Mouse (Mus musculus) kidney, embryonic 16.5 days (tissue): Measurements from ENCODE around the gene Gm2030. TPM values are rescaled to one million over a fixed set of nuclear protein-coding genes. Genes with fewer than 3 reads are reported as not detected.
"Not testable (repeated sequence)": the region's sequence is repeated elsewhere in the genome, so short reads cannot be mapped to it uniquely, and the experiment has no call there.

Experiments used
- ATAC-seq: fragments of 200-750 bp; cut with Nextera tagmentation; 2 replicates; pipeline ENCODE4 v1.8.0; 2017; ENCODE audit warnings: moderate TSS enrichment; ENCODE audit not compliant: low FRiP score, low TSS enrichment
- H3K27ac ChIP-seq: fragments of 300-500 bp; sonication (generic); 2 replicates; pipeline ENCODE4 v1.5.1; 2014; ENCODE audit warnings: low read length
- H3K27me3 ChIP-seq: fragments of 300-500 bp; sonication (generic); 2 replicates; pipeline ENCODE4 v1.6.1; 2014; ENCODE audit warnings: low read length, control low read depth, mixed read lengths; ENCODE audit not compliant: insufficient read depth
- H3K36me3 ChIP-seq: fragments of 300-500 bp; sonication (generic); 2 replicates; pipeline ENCODE4 v1.6.1; 2014; ENCODE audit warnings: low read length, control low read depth, mixed read lengths; ENCODE audit not compliant: insufficient read depth
- H3K4me1 ChIP-seq: fragments of 300-500 bp; sonication (generic); 2 replicates; pipeline ENCODE4 v1.6.1; 2014; ENCODE audit warnings: low read length, control low read depth, mixed read lengths; ENCODE audit not compliant: insufficient read depth
- H3K4me2 ChIP-seq: fragments of 300-500 bp; sonication (generic); replicated peaks from 2 replicates; pipeline ENCODE4 v1.6.1; 2014; ENCODE audit warnings: low read depth, low read length
- H3K4me3 ChIP-seq: fragments of 300-500 bp; sonication (generic); 2 replicates; pipeline ENCODE4 v1.5.1; 2014; ENCODE audit warnings: mild to moderate bottlenecking, low read length
- H3K9ac ChIP-seq: fragments of 300-500 bp; sonication (generic); replicated peaks from 2 replicates; pipeline ENCODE4 v1.6.1; 2014; ENCODE audit warnings: low read length
- H3K9me3 ChIP-seq: fragments of 300-500 bp; sonication (generic); 2 replicates; pipeline ENCODE4 v1.6.1; 2016; ENCODE audit warnings: low read length, control low read depth
- WGBS: fragments of 180-500 bp; shearing (Covaris S2); extraction: QIAGEN DNeasy Blood & Tissue Kit; methylation state at CpG from one replicate; pipeline ENCODE4 v1.1.7; 2014; 5-methylcytosine and 5-hydroxymethylcytosine counted together
- polyA plus RNA-seq: library from polyadenylated mRNA; unstranded; fragments of >200 nt; fragmentation: Nextera tagmentation; extraction: Ambion mirVana; gene quantifications from 2 replicates; pipeline ENCODE4 v1.2.1, GENCODE M21; 2015

The Gm2030 gene
- not detected in 2 replicates for polyA plus RNA-seq

DNA sequence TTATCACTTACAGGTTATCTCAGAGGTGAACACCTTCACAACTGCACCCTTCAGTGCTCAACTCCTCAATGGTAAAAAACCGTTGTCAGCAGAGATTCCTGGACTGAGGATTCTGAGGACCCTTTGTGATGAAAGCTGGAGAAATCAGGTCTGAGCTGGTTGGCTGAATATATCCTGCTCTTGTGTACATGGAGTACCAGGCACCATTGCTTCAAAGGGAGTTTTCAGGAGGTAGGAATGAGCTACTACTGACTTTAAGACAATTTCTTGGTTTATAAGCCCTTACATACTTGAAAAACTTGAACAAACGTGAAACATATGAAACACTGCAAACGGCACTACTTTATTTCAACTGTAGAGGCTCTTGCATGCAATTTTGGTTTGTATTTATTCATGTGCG lies at the start of gene Gm2030:
Gene Gm2030 (minus strand): TSS at position 101 of the 400 bp plus-strand sequence.
- H3K27ac ChIP-seq, H3K9ac ChIP-seq, H3K4me3 ChIP-seq, H3K4me1 ChIP-seq, H3K27me3 ChIP-seq, H3K4me2 ChIP-seq, H3K36me3 ChIP-seq, ATAC-seq, H3K9me3 ChIP-seq: not testable (repeated sequence)
- WGBS, result 77% methylated on average over 3 of the region's 4 CpGs

Other genes starting within 250 kb of the Gm2030 start
- not detected in 2 replicates for gene Gm2012, start 78.7 kb downstream of the Gm2030 start, polyA plus RNA-seq
- gene Slx, start 235.5 kb upstream of the Gm2030 start, polyA plus RNA-seq, result not detected in 2 replicates